Mouse (Mus musculus): ENCODE measurements around the gene Col12a1. TPM values are rescaled to one million over a fixed set of nuclear protein-coding genes. Genes with fewer than 3 reads are reported as not detected.

Gene Col12a1
- total RNA-seq, 2 experiments from 2014 or later = 8.1 to 8.6 TPM

GRCm38 (mm10) chr9:79610286-79610685, 108.3 kb downstream of the Col12a1 start:
- intact Hi-C loops (cut with DNase I) = no loop called here

GRCm38 (mm10) chr9:79609661-79610060, 109.0 kb downstream of the Col12a1 start:
- DNase-seq (ENCODE audit: extremely low spot score in 1 of 2, low spot score in 2 of 2) = no peak
- intact Hi-C loops (cut with DNase I) = no loop called here

More at GRCm38 (mm10) chr9:79610286-79610685, 108.3 kb downstream of the Col12a1 start:
- no peak for DNase-seq (ENCODE audit: extremely low spot score in 1 of 2, low spot score in 2 of 2)

DNA sequence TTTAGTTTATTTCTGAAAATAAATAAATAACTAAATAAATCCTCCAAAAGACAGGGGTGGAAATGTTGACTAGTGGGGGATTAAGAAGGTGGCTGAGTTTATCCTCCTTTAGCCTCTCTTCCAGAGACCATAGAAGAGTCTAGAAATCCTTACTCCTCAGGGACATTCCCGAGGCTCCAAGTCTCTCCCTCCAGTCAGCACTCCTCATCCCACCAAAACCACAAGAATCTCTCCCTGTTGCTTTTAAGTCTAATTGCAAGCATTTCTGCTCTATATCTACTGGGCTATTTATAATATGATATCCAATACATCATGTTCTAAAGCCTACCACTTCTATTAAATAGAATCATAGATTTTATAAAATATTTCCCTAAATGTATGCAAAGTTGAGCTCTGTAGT, 109.8 kb downstream of the Col12a1 start:
- intact Hi-C loops (cut with DNase I) = no loop called here
- DNase-seq (ENCODE audit: extremely low spot score in 1 of 2, low spot score in 2 of 2) = no peak

GRCm38 (mm10) chr9:79608062-79608531, 110.5 kb downstream of the Col12a1 start:
- intact Hi-C loops (cut with DNase I) = no loop called here
- DNase-seq (ENCODE audit: extremely low spot score in 1 of 2, low spot score in 2 of 2) = peak in 1 of 2 experiments; percentile 21

GRCm38 (mm10) chr9:79606122-79606521, 112.5 kb downstream of the Col12a1 start:
- DNase-seq (ENCODE audit: extremely low spot score in 1 of 2, low spot score in 2 of 2) = no peak
- intact Hi-C loops (cut with DNase I) = no loop called here

GRCm38 (mm10) chr9:79605722-79606121, 112.9 kb downstream of the Col12a1 start:
- intact Hi-C loops (cut with DNase I) = no loop called here
- DNase-seq (ENCODE audit: extremely low spot score in 1 of 2, low spot score in 2 of 2) = no peak

- intact Hi-C loops (cut with DNase I) = no loop called here
- no peak for DNase-seq (ENCODE audit: extremely low spot score in 1 of 2, low spot score in 2 of 2)
Observed at GRCm38 (mm10) chr9:79604546-79604945, 114.1 kb downstream of the Col12a1 start.

- intact Hi-C loops (cut with DNase I) = no loop called here
Observed at GRCm38 (mm10) chr9:79603448-79603847, 115.2 kb downstream of the Col12a1 start.

GRCm38 (mm10) chr9:79600237-79600570, 118.4 kb downstream of the Col12a1 start:
- intact Hi-C loops (cut with DNase I) = no loop called here
- no peak for DNase-seq (ENCODE audit: extremely low spot score in 1 of 2, low spot score in 2 of 2)

More at GRCm38 (mm10) chr9:79603448-79603847, 115.2 kb downstream of the Col12a1 start:
- no peak for DNase-seq (ENCODE audit: extremely low spot score in 1 of 2, low spot score in 2 of 2)

DNA sequence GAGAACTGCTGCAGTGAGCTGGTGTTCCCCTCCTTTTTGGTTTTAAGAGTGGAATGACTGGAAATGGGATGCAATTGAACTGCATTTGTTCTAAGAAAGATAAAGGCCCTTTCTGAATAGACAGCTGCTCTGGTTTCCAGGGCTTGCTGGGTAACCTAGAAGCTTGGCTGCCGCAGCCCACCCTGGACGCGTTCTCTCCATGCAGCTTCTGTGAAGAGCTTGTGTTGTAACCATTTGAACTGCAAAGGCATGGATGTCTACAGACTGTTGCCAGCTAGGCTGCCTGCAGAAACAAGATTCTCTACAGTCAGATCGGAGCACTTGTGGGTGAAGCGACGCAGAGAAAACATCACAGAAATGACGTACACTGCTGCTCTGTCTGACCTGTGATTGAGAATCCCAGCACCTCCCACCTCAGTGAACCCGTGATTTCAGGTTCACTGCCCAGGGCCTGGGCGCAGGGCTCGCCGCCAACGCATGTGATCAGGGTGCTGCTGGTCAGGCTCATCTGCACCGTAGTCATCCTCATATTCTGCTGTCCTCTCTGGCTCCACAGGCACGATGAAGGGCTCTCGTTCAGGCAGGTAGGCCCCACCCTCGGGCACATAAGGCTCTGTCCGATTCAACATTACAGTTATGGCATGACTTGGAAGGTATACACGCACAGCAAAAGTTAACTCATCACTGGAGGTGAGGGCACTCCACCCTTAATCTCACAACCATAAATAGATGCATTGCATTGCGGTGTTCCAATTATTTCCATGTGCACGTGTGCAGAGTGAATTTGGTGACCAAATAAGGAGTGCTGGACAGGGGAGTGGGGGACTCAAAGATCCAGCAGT, 119.0 kb downstream of the Col12a1 start:
- DNase-seq (ENCODE audit: extremely low spot score in 1 of 2, low spot score in 2 of 2) = no peak
- intact Hi-C loops (cut with DNase I) = no loop called here

DNA sequence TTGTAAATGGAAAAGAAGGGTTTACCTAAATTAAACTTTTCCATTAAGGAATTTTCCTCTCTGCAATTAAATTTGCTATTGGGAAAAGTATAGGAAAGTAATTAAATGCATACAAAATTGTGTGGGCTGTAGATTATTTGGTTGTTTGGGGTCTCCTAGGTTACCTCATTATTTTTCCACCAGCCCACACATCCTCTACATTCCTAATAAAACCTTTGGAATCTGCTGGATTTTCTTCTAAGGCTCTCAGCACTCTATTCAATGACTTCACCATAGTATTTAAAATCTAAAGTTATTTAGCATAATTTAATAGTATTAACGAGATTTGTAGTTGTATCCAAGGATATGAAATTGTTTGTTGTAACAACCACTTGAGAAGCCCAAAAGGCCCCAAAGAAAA, 120.1 kb downstream of the Col12a1 start:
- no peak for DNase-seq (ENCODE audit: extremely low spot score in 1 of 2, low spot score in 2 of 2)

GRCm38 (mm10) chr9:79586415-79587195, 132.0 kb downstream of the Col12a1 start:
- DNase-seq (ENCODE audit: extremely low spot score in 1 of 2, low spot score in 2 of 2) = no peak
- intact Hi-C loops (cut with DNase I) = no loop called here

More for the DNA sequence above, 120.1 kb downstream of the Col12a1 start:
- intact Hi-C loops (cut with DNase I) = no loop called here

DNA sequence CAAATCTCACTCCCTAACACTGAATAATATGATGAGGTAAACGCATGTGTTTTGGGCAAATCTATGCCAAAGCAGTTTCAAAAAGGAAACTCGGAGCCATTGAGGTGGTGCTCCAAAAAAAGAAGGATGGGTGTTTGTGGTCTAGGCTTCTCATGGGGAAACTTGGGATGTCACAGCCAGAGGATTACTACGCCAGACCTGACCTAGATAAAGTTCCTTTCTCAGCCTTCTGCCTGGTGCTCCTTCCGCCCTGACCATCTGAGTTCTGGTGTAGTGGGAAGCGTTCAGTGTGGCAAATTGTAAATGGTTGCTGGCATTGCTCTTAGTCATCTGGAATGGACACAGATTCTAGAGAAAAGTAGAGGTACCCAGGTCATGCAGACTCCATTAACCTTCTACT, 151.8 kb downstream of the Col12a1 start:
- intact Hi-C loops (cut with DNase I) = no loop called here
- DNase-seq (ENCODE audit: extremely low spot score in 1 of 2, low spot score in 2 of 2) = no peak

DNA sequence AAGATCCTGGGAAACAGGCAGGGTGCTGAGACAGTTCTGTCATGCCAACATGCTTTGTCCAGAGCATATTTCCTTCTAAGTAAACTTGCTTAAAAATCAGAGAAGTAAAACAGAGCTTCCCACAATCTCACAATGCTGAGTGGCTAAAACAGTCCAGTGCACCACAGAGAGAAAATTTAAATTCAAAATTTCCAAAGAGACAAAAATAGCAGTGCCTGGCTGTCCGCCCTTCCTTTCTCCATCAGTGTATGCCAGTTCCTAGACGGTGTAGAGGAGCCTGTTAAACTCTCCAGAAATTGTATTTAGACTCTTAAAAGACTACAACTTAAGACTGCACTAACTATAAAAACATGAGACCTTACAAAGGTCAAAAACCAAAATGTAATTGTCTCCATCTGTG, 165.3 kb downstream of the Col12a1 start:
- intact Hi-C loops (cut with DNase I) = no loop called here
- peak; percentile 23 to 46 for DNase-seq (ENCODE audit: extremely low spot score in 1 of 2, low spot score in 2 of 2)

Other genes with a start within 250 kb of the Col12a1 start
- 100 to 1,000 TPM; 387 to 397 TPM for gene Cox7a2, start 41.0 kb upstream of the Col12a1 start, total RNA-seq (2021)
- gene Tmem30a, start 74.7 kb upstream of the Col12a1 start, total RNA-seq (2021) = 100 to 1,000 TPM; 191 to 194 TPM

All from left cerebral cortex, postnatal 10 days (tissue).